Mouse (Mus musculus): ENCODE data around the gene Katnal1. TPM values are rescaled to one million over a fixed set of nuclear protein-coding genes. Genes with fewer than 3 reads are reported as not detected.

Gene Katnal1
- total and polyA plus RNA-seq, 3 experiments = 2.8 to 7.0 (median 3.2) TPM

DNA sequence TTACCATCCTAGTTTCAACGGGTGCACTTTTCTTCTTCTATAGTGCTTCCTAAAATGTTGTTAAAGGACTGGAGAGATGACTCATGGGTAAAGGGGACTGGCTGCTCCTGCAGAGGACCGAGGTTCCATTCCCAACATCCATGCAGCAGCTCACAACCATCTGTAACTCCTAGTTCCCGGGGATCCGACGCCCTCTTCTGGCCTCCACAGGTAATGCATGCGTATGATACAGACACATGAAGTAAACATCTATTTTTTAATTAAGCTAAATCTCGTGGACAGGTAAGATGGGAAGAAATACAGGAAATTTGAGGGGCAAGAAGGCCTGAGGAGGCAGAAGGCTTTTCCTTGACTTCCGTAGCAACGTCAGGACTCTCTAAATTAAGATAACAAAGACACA lies 29.2 kb upstream of the Katnal1 start:
- no peak for TF ChIP-seq MXI1 (IDR thresholded peaks at IDR 0.05; ENCODE audit: low read depth, low read length)
- TF ChIP-seq RAD21 (IDR thresholded peaks at IDR 0.05; ENCODE audit: low read depth, low read length) = peak; percentile 29
- TF ChIP-seq CTCF (conservative IDR thresholded peaks at IDR 0.05 in 1 of 2, IDR thresholded peaks at IDR 0.05 in 1 of 2; ENCODE audit: low read depth in 2 of 2, low read length in 2 of 2) = peak; percentile 57 to 61
- peak; percentile 39 for TF ChIP-seq SMC3 (IDR thresholded peaks at IDR 0.05; ENCODE audit: low read depth, low read length)
- Histone ChIP-seq H3K27ac (ENCODE audit: insufficient read depth, low read depth) (no peak overlapping the region), H3K4me3 (replicated peaks in 1 of 3; ENCODE audit: low read depth in 2 of 3, low read length in 2 of 3, poor library complexity in 1 of 3) (no peak overlapping the region), H3K79me2 (replicated peaks; ENCODE audit: control insufficient read depth, extremely low read depth, insufficient read depth, poor library complexity, severe bottlenecking) (no peaks in the 10 kb centered on the region), H3K9ac (ENCODE audit: insufficient read depth, low read depth) (no peak overlapping the region), H3K36me3 (replicated peaks in 1 of 2; ENCODE audit: control insufficient read depth in 1 of 2, insufficient read depth in 1 of 2, low read length in 1 of 2) (no peaks in the 10 kb centered on the region), H3K4me2 (ENCODE audit: insufficient read depth, low read depth, poor library complexity, severe bottlenecking) (peak overlapping the region; percentile 11; the same call in 1 of the 2 replicates), H3K4me1 (ENCODE audit: control insufficient read depth in 1 of 2, insufficient read depth in 2 of 2) (peaks cover 0 to 24% of the 10 kb centered on the region in 2 experiments; a peak in 2 of 4 replicates), H3K9me3 (replicated peaks; ENCODE audit: low read length) (peaks cover 2% of the 10 kb centered on the region), H3K27me3 (replicated peaks) (peaks cover 3% of the 10 kb centered on the region)
- in situ Hi-C loops (cut with MboI; ENCODE audit: low pct_ligation_motif_present, low pct_unique_long_range_greater_than_20kb, low sequenced_read_pairs) = loop anchor here (10.0 kb wide), 1 partner anchor 144 kb away; no protein-coding TSS in a partner anchor
- DNase-seq (ENCODE audit: extremely low read depth) = no peak
- dilution Hi-C loops (cut with MboI; ENCODE audit: extremely low pct_ligation_motif_present, extremely low pct_unique_long_range_greater_than_20kb, low sequenced_read_pairs) = no loop called here

DNA sequence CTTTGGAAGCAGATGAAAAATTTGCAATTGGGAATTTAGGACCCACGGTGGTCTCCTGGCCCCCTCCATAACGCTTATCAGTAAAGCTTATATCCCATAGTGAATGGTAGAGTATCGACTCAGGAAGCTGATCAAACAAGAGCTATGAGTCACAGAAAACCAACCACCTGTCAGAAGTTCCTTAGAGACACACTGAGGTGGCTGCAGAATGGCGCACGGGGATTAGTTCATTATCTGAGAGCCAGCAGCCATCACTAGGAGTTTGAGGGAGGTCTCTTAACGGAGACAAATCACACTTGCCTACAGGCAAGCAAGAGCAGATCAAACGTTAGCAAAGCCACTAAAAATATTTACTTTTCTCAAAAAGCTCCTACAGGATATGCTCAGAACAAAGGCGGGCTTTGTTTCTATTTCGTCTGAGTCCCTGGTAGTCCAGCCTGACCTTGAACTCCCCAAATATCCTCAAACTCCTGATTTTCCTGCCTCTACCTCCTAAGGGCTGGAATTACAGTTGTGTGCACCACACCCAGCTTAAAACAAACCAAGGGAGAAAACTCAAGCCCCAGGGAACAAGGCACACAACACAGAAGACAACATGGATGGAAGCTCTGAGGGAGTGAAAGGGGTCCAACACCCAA lies 27.9 kb upstream of the Katnal1 start:
- H3K4me2 ChIP-seq (ENCODE audit: insufficient read depth, low read depth, poor library complexity, severe bottlenecking) = no peak overlapping the region
- H3K27ac ChIP-seq (ENCODE audit: insufficient read depth, low read depth) = no peak overlapping the region
- no peak overlapping the region for H3K4me3 ChIP-seq (replicated peaks in 1 of 3; ENCODE audit: low read depth in 2 of 3, low read length in 2 of 3, poor library complexity in 1 of 3)
- TF ChIP-seq JUN (IDR thresholded peaks at IDR 0.05; ENCODE audit: insufficient read depth, low read depth, low read length) = no peak
- TF ChIP-seq SMC3 (IDR thresholded peaks at IDR 0.05; ENCODE audit: low read depth, low read length) = no peak
- TF ChIP-seq CTCF (conservative IDR thresholded peaks at IDR 0.05 in 1 of 2, IDR thresholded peaks at IDR 0.05 in 1 of 2; ENCODE audit: low read depth in 2 of 2, low read length in 2 of 2) = no peak
- no peak for TF ChIP-seq UBTF (IDR thresholded peaks at IDR 0.05; ENCODE audit: low read depth, low read length)
- no peak for TF ChIP-seq ZNF384 (IDR thresholded peaks at IDR 0.05; ENCODE audit: low read depth, low read length)
- no peak for TF ChIP-seq ELF1 (IDR thresholded peaks at IDR 0.05; ENCODE audit: low read depth, low read length)
- TF ChIP-seq ZKSCAN1 (IDR thresholded peaks at IDR 0.05; ENCODE audit: borderline replicate concordance, low read depth, low read length) = no peak
- TF ChIP-seq USF2 (conservative IDR thresholded peaks at IDR 0.05; ENCODE audit: low read depth, low read length) = no peak
- TF ChIP-seq NELFE (IDR thresholded peaks at IDR 0.05; ENCODE audit: low read depth, low read length) = no peak
- TF ChIP-seq HCFC1 (IDR thresholded peaks at IDR 0.05; ENCODE audit: low read depth, low read length) = no peak
- in situ Hi-C loops (cut with MboI; ENCODE audit: low pct_ligation_motif_present, low pct_unique_long_range_greater_than_20kb, low sequenced_read_pairs) = loop anchor here (10.0 kb wide), 1 partner anchor 142 kb away; no protein-coding TSS in a partner anchor
- H3K9me3 ChIP-seq (replicated peaks; ENCODE audit: low read length) = peaks cover 4% of the 10 kb centered on the region
- dilution Hi-C loops (cut with MboI; ENCODE audit: extremely low pct_ligation_motif_present, extremely low pct_unique_long_range_greater_than_20kb, low sequenced_read_pairs) = no loop called here
- peaks cover under 1 to 24% of the 10 kb centered on the region in 2 experiments; a peak in 2 of 4 replicates for H3K4me1 ChIP-seq (ENCODE audit: control insufficient read depth in 1 of 2, insufficient read depth in 2 of 2)
- H3K36me3 ChIP-seq (replicated peaks in 1 of 2; ENCODE audit: control insufficient read depth in 1 of 2, insufficient read depth in 1 of 2, low read length in 1 of 2) = no peaks in the 10 kb centered on the region
- no peak for DNase-seq (ENCODE audit: extremely low read depth)
- no peaks in the 10 kb centered on the region for H3K79me2 ChIP-seq (replicated peaks; ENCODE audit: control insufficient read depth, extremely low read depth, insufficient read depth, poor library complexity, severe bottlenecking)
- H3K27me3 ChIP-seq (replicated peaks) = peaks cover 3% of the 10 kb centered on the region
- H3K9ac ChIP-seq (ENCODE audit: insufficient read depth, low read depth) = no peak overlapping the region
